Mouse (Mus musculus): ENCODE measurements at regions not wholly inside any gene's neighbourhood (a gene's known extent, or its start where the extent isn't known, plus 50 kb on each side); places are given as distances from the start of the nearest gene placed in this dataset.
A peak's percentile ranks its signal among the peaks of the same experiment; 100 is the strongest.

- 36% methylated on average over 17 of the region's 17 CpGs for WGBS
- H3K27ac ChIP-seq (replicated peaks; ENCODE audit: low read depth, low read length) = no peak overlapping the region
- ATAC-seq (replicated peaks; ENCODE audit: insufficient number of reproducible peaks, low FRiP score, low TSS enrichment, low read depth) (0 out of 2 replicates have a peak, but pooled peaks have one; percentile 48), DNase-seq (ENCODE audit: low spot score) (peak; percentile 12)
- H3K27me3 ChIP-seq (ENCODE audit: control insufficient read depth, insufficient read depth, low read length) = no peaks in the 10 kb centered on the region
- H3K4me3 ChIP-seq (ENCODE audit: low read depth, low read length) = no peak overlapping the region
- H3K36me3 ChIP-seq (replicated peaks; ENCODE audit: control insufficient read depth, insufficient read depth, low read depth, low read length) = no peaks in the 10 kb centered on the region
- H3K9me3 ChIP-seq (replicated peaks; ENCODE audit: control insufficient read depth, low read length) = no peaks in the 10 kb centered on the region
- H3K9ac ChIP-seq (replicated peaks; ENCODE audit: low read length) = no peak overlapping the region
- no peak overlapping the region for H3K4me2 ChIP-seq (ENCODE audit: low read depth, low read length)
- no peaks in the 10 kb centered on the region for H3K4me1 ChIP-seq (ENCODE audit: control insufficient read depth, insufficient read depth, low read length)
Observed at GRCm38 (mm10) chr1:193988970-193989904, 619.1 kb upstream of the Camk1g start.

- H3K9me3 ChIP-seq (replicated peaks; ENCODE audit: control insufficient read depth, low read length) = no peaks in the 10 kb centered on the region
- H3K36me3 ChIP-seq (replicated peaks; ENCODE audit: control insufficient read depth, insufficient read depth, low read depth, low read length) = no peaks in the 10 kb centered on the region
- no peak overlapping the region for H3K4me3 ChIP-seq (ENCODE audit: low read depth, low read length)
- no peaks in the 10 kb centered on the region for H3K27me3 ChIP-seq (ENCODE audit: control insufficient read depth, insufficient read depth, low read length)
- no peak overlapping the region for H3K4me2 ChIP-seq (ENCODE audit: low read depth, low read length)
- ATAC-seq (replicated peaks; ENCODE audit: insufficient number of reproducible peaks, low FRiP score, low TSS enrichment, low read depth) (no peak), DNase-seq (ENCODE audit: low spot score) (no peak)
- H3K4me1 ChIP-seq (ENCODE audit: control insufficient read depth, insufficient read depth, low read length) = no peaks in the 10 kb centered on the region
- H3K9ac ChIP-seq (replicated peaks; ENCODE audit: low read length) = no peak overlapping the region
- no peak overlapping the region for H3K27ac ChIP-seq (replicated peaks; ENCODE audit: low read depth, low read length)
- 81% methylated on average over 4 of the region's 4 CpGs for WGBS
Observed at GRCm38 (mm10) chr1:193980571-193980970, 610.5 kb upstream of the Camk1g start.

- Histone ChIP-seq H3K9ac (replicated peaks; ENCODE audit: low read length) (no peak overlapping the region), H3K36me3 (replicated peaks; ENCODE audit: control insufficient read depth, insufficient read depth, low read depth, low read length) (no peaks in the 10 kb centered on the region), H3K27ac (replicated peaks; ENCODE audit: low read depth, low read length) (no peak overlapping the region), H3K9me3 (replicated peaks; ENCODE audit: control insufficient read depth, low read length) (no peaks in the 10 kb centered on the region), H3K4me2 (ENCODE audit: low read depth, low read length) (no peak overlapping the region), H3K4me3 (ENCODE audit: low read depth, low read length) (no peak overlapping the region), H3K4me1 (ENCODE audit: control insufficient read depth, insufficient read depth, low read length) (no peaks in the 10 kb centered on the region), H3K27me3 (ENCODE audit: control insufficient read depth, insufficient read depth, low read length) (no peaks in the 10 kb centered on the region)
- DNase-seq (ENCODE audit: low spot score) (peak; percentile 64), ATAC-seq (replicated peaks; ENCODE audit: insufficient number of reproducible peaks, low FRiP score, low TSS enrichment, low read depth) (peak; percentile 70; the same call in 1 of the 2 replicates)
- WGBS = 16% methylated on average over 1 of the region's 1 CpGs
Observed at GRCm38 (mm10) chr1:193971537-193971936, 601.4 kb upstream of the Camk1g start.

- DNase-seq (ENCODE audit: low spot score) (no peak), ATAC-seq (replicated peaks; ENCODE audit: insufficient number of reproducible peaks, low FRiP score, low TSS enrichment, low read depth) (no peak)
- H3K4me1 ChIP-seq (ENCODE audit: control insufficient read depth, insufficient read depth, low read length) = no peaks in the 10 kb centered on the region
- no peaks in the 10 kb centered on the region for H3K36me3 ChIP-seq (replicated peaks; ENCODE audit: control insufficient read depth, insufficient read depth, low read depth, low read length)
- H3K4me3 ChIP-seq (ENCODE audit: low read depth, low read length) = no peak overlapping the region
- H3K4me2 ChIP-seq (ENCODE audit: low read depth, low read length) = no peak overlapping the region
- no peaks in the 10 kb centered on the region for H3K27me3 ChIP-seq (ENCODE audit: control insufficient read depth, insufficient read depth, low read length)
- no peaks in the 10 kb centered on the region for H3K9me3 ChIP-seq (replicated peaks; ENCODE audit: control insufficient read depth, low read length)
- no peak overlapping the region for H3K27ac ChIP-seq (replicated peaks; ENCODE audit: low read depth, low read length)
- H3K9ac ChIP-seq (replicated peaks; ENCODE audit: low read length) = no peak overlapping the region
- WGBS = 73% methylated on average over 4 of the region's 4 CpGs
Observed at GRCm38 (mm10) chr1:193969264-193969908, 599.3 kb upstream of the Camk1g start.

GRCm38 (mm10) chr1:193967957-193968926 is 598.1 kb upstream of the Camk1g start:
- no peaks in the 10 kb centered on the region for H3K27me3 ChIP-seq (ENCODE audit: control insufficient read depth, insufficient read depth, low read length)
- H3K4me2 ChIP-seq (ENCODE audit: low read depth, low read length) = no peak overlapping the region
- H3K4me3 ChIP-seq (ENCODE audit: low read depth, low read length) = no peak overlapping the region
- H3K9me3 ChIP-seq (replicated peaks; ENCODE audit: control insufficient read depth, low read length) = no peaks in the 10 kb centered on the region
- DNase-seq (ENCODE audit: low spot score) (no peak), ATAC-seq (replicated peaks; ENCODE audit: insufficient number of reproducible peaks, low FRiP score, low TSS enrichment, low read depth) (no peak)
- no peak overlapping the region for H3K9ac ChIP-seq (replicated peaks; ENCODE audit: low read length)
- no peaks in the 10 kb centered on the region for H3K4me1 ChIP-seq (ENCODE audit: control insufficient read depth, insufficient read depth, low read length)
- no peak overlapping the region for H3K27ac ChIP-seq (replicated peaks; ENCODE audit: low read depth, low read length)
- no peaks in the 10 kb centered on the region for H3K36me3 ChIP-seq (replicated peaks; ENCODE audit: control insufficient read depth, insufficient read depth, low read depth, low read length)
- WGBS = 80% methylated on average over 4 of the region's 4 CpGs

- DNase-seq (ENCODE audit: low spot score) = no peak
- Histone ChIP-seq H3K9me3 (replicated peaks; ENCODE audit: control insufficient read depth, low read length) (no peaks in the 10 kb centered on the region), H3K9ac (replicated peaks; ENCODE audit: low read length) (no peak overlapping the region), H3K4me1 (ENCODE audit: control insufficient read depth, insufficient read depth, low read length) (no peaks in the 10 kb centered on the region), H3K27me3 (ENCODE audit: control insufficient read depth, insufficient read depth, low read length) (no peaks in the 10 kb centered on the region), H3K27ac (replicated peaks; ENCODE audit: low read depth, low read length) (no peak overlapping the region), H3K4me2 (ENCODE audit: low read depth, low read length) (no peak overlapping the region), H3K4me3 (ENCODE audit: low read depth, low read length) (no peak overlapping the region), H3K36me3 (replicated peaks; ENCODE audit: control insufficient read depth, insufficient read depth, low read depth, low read length) (no peaks in the 10 kb centered on the region)
- 41% methylated on average over 1 of the region's 1 CpGs for WGBS
- no peak for ATAC-seq (replicated peaks; ENCODE audit: insufficient number of reproducible peaks, low FRiP score, low TSS enrichment, low read depth)
Observed at GRCm38 (mm10) chr1:193966652-193967555, 596.8 kb upstream of the Camk1g start.

GRCm38 (mm10) chr1:193965278-193965677 is 595.2 kb upstream of the Camk1g start:
- Histone ChIP-seq H3K9me3 (replicated peaks; ENCODE audit: control insufficient read depth, low read length) (no peaks in the 10 kb centered on the region), H3K27me3 (ENCODE audit: control insufficient read depth, insufficient read depth, low read length) (no peaks in the 10 kb centered on the region), H3K9ac (replicated peaks; ENCODE audit: low read length) (no peak overlapping the region), H3K4me1 (ENCODE audit: control insufficient read depth, insufficient read depth, low read length) (no peaks in the 10 kb centered on the region), H3K27ac (replicated peaks; ENCODE audit: low read depth, low read length) (no peak overlapping the region), H3K4me3 (ENCODE audit: low read depth, low read length) (no peak overlapping the region), H3K36me3 (replicated peaks; ENCODE audit: control insufficient read depth, insufficient read depth, low read depth, low read length) (no peaks in the 10 kb centered on the region), H3K4me2 (ENCODE audit: low read depth, low read length) (no peak overlapping the region)
- ATAC-seq (replicated peaks; ENCODE audit: insufficient number of reproducible peaks, low FRiP score, low TSS enrichment, low read depth) = no peak
- 86% methylated on average over 1 of the region's 1 CpGs for WGBS
- no peak for DNase-seq (ENCODE audit: low spot score)

All from embryonic facial prominence, embryonic 11.5 days (tissue).